Mouse (Mus musculus): ENCODE results near the gene Myh9.

Myh9 gene

GRCm38 (mm10) chr15:77842047-77842843 is at the start of gene Myh9:
Gene Myh9, minus strand, starts transcription at chr15:77842175.
- DNase-seq (ENCODE audit: low spot score in 2 of 2): peak; percentile 97 to 99

- no peak for DNase-seq (ENCODE audit: low spot score in 2 of 2)
Measured at GRCm38 (mm10) chr15:77891766-77892165, 49.8 kb upstream of the Myh9 start.

GRCm38 (mm10) chr15:77889761-77890422 is 47.9 kb upstream of the Myh9 start:
- DNase-seq (ENCODE audit: low spot score in 2 of 2): no peak

- DNase-seq (ENCODE audit: low spot score in 2 of 2): no peak
Measured at GRCm38 (mm10) chr15:77888286-77888685, 46.3 kb upstream of the Myh9 start.

GRCm38 (mm10) chr15:77887093-77887488 is 45.1 kb upstream of the Myh9 start:
- DNase-seq (ENCODE audit: low spot score in 2 of 2): no peak

- no peak for DNase-seq (ENCODE audit: low spot score in 2 of 2)
Measured at GRCm38 (mm10) chr15:77886369-77887092, 44.6 kb upstream of the Myh9 start.

GRCm38 (mm10) chr15:77885945-77886344 is 44.0 kb upstream of the Myh9 start:
- no peak for DNase-seq (ENCODE audit: low spot score in 2 of 2)

GRCm38 (mm10) chr15:77885159-77885558 is 43.2 kb upstream of the Myh9 start:
- no peak for DNase-seq (ENCODE audit: low spot score in 2 of 2)

GRCm38 (mm10) chr15:77883697-77884010 is 41.7 kb upstream of the Myh9 start:
- no peak for DNase-seq (ENCODE audit: low spot score in 2 of 2)

GRCm38 (mm10) chr15:77882797-77883696 is 41.1 kb upstream of the Myh9 start:
- no peak for DNase-seq (ENCODE audit: low spot score in 2 of 2)

GRCm38 (mm10) chr15:77882297-77882696 is 40.3 kb upstream of the Myh9 start:
- no peak for DNase-seq (ENCODE audit: low spot score in 2 of 2)

GRCm38 (mm10) chr15:77881698-77882097 is 39.7 kb upstream of the Myh9 start:
- no peak for DNase-seq (ENCODE audit: low spot score in 2 of 2)

- DNase-seq (ENCODE audit: low spot score in 2 of 2): no peak
Measured at GRCm38 (mm10) chr15:77880738-77881137, 38.8 kb upstream of the Myh9 start.

GRCm38 (mm10) chr15:77879756-77880155 is 37.8 kb upstream of the Myh9 start:
- no peak for DNase-seq (ENCODE audit: low spot score in 2 of 2)

- DNase-seq (ENCODE audit: low spot score in 2 of 2): peak in 1 of 2 experiments; percentile 38
Measured at GRCm38 (mm10) chr15:77877209-77877608, 35.2 kb upstream of the Myh9 start.

- no peak for DNase-seq (ENCODE audit: low spot score in 2 of 2)
Measured at GRCm38 (mm10) chr15:77876716-77877115, 34.7 kb upstream of the Myh9 start.

- DNase-seq (ENCODE audit: low spot score in 2 of 2): no peak
Measured at GRCm38 (mm10) chr15:77875953-77876352, 34.0 kb upstream of the Myh9 start.

GRCm38 (mm10) chr15:77874807-77875206 is 32.8 kb upstream of the Myh9 start:
- DNase-seq (ENCODE audit: low spot score in 2 of 2): no peak

GRCm38 (mm10) chr15:77874310-77874709 is 32.3 kb upstream of the Myh9 start:
- DNase-seq (ENCODE audit: low spot score in 2 of 2): no peak

GRCm38 (mm10) chr15:77873564-77873963 is 31.6 kb upstream of the Myh9 start:
- DNase-seq (ENCODE audit: low spot score in 2 of 2): no peak

GRCm38 (mm10) chr15:77872996-77873395 is 31.0 kb upstream of the Myh9 start:
- no peak for DNase-seq (ENCODE audit: low spot score in 2 of 2)

GRCm38 (mm10) chr15:77868340-77868739 is 26.4 kb upstream of the Myh9 start:
- no peak for DNase-seq (ENCODE audit: low spot score in 2 of 2)
